Mouse (Mus musculus) gastrocnemius, adult 18-20 months (tissue): ENCODE results near the gene Gjb2. TPM values are rescaled to one million over a fixed set of nuclear protein-coding genes. Genes with fewer than 3 reads are reported as not detected.
A peak's percentile ranks its signal among the peaks of the same experiment; 100 is the strongest.

ENCODE experiments used
- DNase-seq: peaks from one replicate; pipeline ENCODE4 v3.0.0; 2021; ENCODE audit warnings: low spot score
- total RNA-seq, 2 experiments: library from RNA; stranded (reverse); gene quantifications; 2 replicates each; pipeline ENCODE4 v1.2.3; 2021

Gjb2 gene
- total RNA-seq, 2 experiments from 2014 or later, result 0.11 to 0.83 TPM

DNA sequence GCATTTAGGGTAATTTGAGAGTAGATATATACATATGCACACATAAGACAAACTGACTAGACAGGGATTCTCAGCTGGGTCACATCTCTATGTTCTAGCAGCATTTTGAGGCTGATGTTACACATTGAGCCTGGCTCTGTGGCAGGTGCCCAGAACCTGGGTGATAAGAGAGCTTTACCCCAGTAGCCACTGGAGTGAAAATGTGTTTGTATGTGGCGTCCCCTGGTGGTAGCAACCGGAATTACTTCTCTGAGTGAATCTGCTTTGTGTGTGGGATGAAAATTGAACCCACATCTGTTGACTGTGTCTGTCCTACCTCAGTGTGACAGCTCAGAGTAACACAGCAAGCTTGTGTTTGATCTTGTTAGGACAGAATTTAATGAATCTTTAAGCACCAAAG, 34.6 kb downstream of the Gjb2 start:
- peak; percentile 29 for DNase-seq

DNA sequence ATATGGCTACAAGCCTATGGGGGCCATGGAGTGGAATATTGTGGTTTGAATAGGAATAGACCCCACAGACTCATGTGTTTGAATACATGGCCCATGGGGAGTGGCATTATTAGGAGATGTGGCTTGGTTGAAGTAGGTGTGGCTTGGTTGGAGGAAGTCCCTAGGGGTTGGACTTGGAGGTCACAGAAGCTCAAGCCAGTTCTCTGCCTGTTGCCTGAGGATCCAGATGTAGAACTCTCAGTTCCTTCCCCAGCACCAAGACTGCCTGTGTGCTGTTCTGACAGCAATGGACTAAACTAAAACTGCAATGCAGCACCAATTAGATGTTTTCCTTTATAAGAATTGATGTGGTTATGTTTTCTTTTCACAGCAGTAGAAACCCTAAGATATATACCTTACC, 38.4 kb downstream of the Gjb2 start:
- DNase-seq, result no peak

DNA sequence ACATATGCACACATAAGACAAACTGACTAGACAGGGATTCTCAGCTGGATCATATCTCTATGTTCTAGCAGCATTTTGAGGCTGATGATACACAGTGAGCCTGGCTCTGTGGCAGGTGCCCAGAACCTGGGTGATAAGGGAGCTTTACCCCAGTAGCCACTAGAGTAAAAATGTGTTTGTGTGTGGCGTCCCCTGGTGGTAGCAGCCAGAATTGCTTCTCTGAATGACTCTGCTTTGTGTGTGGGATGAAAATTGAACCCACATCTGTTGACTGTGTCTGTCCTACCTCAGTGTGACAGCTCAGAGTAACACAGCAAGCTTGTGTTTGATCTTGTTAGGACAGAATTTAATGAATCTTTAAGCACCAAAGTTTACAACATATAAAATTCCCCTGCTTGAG, 44.5 kb downstream of the Gjb2 start:
- DNase-seq, result peak; percentile 56

DNA sequence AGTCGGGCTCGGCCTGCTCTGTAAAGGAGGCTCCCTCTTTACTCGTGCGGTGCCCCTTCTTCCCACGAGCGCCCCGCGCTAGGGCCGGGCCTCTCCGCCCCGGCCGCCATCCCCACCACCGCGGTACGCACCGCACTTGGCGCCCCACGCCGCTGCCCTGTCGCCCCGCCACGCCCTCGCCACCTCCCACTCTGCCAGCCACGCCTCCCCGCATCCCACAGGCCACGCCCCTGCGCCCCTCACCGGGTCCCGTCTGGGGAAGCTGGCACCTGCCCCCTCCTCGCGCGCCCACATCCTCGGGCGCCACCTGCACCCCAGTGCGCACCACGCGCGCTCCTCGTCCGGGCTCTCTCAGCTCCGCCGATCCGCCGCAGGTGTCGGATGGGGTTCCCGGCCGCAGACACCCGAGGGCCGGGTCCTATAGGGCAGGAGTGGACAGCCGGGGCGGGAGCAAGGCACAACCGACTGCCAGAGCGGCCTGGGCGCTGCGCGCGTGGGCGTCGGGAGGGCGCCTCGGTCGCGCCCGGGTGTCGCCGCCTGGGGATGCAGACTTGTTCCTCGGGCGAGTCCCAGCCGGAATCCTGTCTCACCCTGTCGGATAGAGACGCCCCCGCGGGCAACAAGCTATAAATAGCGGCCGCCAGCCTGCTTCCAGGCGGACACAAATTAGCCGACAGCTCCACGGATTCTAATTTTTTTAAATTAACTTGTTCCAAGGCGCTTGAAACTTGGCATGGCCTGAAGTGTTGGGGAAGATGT, 46.8 kb downstream of the Gjb2 start, which contains the start of gene Gja3:
Gene Gja3, minus strand, starts transcription at position 538 of the 759 bp plus-strand sequence.
- no peak for DNase-seq

DNA sequence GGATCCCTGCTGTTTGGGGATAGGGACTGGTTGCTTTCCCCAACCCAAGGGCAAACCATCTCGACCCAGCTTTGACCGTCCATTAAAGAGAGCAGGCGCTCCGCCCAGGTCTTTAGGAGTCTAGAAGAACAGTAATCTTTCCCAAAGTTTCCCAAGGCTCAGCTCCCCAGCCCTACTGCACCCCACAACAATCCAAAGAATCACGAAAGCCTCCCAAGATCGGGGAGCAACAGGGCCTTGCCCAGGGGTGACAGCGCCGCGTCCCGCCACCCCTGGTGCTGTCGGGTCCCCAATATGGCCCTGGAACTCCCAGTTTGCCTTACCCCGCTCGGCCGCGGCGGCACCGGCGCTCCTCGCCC, 47.3 kb downstream of the Gjb2 start:
- no peak for DNase-seq

DNA sequence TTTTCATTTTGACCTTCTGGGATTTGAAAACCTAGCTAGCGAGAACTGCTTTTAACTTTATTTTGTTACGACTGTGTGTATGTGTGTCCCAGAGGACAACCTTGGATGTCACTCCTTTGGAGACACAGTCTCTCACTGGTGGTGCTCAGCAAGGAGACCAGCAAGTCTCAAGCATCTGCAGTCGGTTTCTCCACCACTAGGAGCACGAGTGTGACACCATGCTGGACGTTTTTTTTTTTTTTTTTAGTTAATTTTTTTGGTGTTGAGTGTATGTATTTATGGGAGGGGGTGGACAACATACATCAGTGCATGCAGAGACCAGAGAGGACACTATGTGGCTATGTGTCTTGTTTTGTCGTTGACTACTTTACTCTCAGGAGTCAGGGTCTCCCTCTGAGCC, 51.8 kb downstream of the Gjb2 start:
- DNase-seq, result no peak

Other genes with a start within 250 kb of the Gjb2 start
- gene Zmym2, start 218.0 kb downstream of the Gjb2 start, total RNA-seq, result 10 to 100 TPM; 35.2 to 37.1 TPM
- not detected for gene Gja3, start 46.6 kb downstream of the Gjb2 start, total RNA-seq
- gene Gm4491, start 11.2 kb upstream of the Gjb2 start, total RNA-seq, result not detected
- not detected for gene Gjb6, start 28.9 kb upstream of the Gjb2 start, total RNA-seq